Mouse (Mus musculus): Measurements from ENCODE around the gene Ndfip2.

Gene Ndfip2

DNA sequence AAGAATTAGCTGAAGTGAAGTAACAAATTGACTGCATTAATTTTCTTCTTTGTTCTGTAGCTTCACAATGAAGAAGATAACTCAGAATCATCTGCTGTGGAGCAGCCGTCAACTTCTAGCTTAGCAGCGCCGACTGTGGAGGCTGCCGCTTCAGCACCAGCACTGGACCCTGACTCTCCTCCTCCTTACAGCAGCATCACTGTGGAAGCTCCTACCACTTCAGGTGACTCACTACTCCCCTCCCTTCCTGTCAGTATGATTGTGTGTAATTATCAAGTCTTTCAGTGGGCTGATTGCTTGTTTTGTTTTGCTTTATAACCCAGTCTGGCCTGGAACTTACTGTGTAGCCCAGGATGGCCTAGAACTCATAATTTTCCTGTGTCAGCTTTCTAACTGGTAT is 29.2 kb downstream of the Ndfip2 start:
- no peak for DNase-seq (ENCODE audit: low spot score in 2 of 2)

- DNase-seq (ENCODE audit: low spot score in 2 of 2) = no peak
Measured at GRCm38 (mm10) chr14:105287972-105288371, 29.6 kb downstream of the Ndfip2 start.

GRCm38 (mm10) chr14:105288529-105288928 is 30.2 kb downstream of the Ndfip2 start:
- no peak for DNase-seq (ENCODE audit: low spot score in 2 of 2)

- peak in 1 of 2 experiments; percentile 37 for DNase-seq (ENCODE audit: low spot score in 2 of 2)
Measured at GRCm38 (mm10) chr14:105292139-105292538, 33.8 kb downstream of the Ndfip2 start.

DNA sequence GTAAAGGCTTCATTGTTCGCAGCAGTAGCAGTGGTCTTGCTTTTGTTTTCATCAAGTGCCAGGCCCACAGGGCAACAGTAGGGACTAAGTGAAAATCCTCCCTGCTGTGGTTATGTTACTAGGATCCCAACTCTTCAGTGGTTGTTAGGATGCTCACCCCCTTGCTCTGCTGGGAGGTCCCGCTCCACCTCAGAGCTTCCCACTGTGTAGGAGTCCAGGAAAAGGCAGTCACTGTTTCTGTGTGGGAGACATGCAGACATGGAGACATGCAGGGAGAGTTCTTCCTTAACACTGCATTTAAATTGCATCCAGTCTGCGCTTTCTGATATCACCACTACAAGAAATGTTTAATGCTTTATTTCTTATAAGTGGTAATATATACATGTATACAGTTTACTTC is 35.4 kb downstream of the Ndfip2 start:
- DNase-seq (ENCODE audit: low spot score in 2 of 2) = no peak

- no peak for DNase-seq (ENCODE audit: low spot score in 2 of 2)
Measured at GRCm38 (mm10) chr14:105295820-105296582, 37.6 kb downstream of the Ndfip2 start.

DNA sequence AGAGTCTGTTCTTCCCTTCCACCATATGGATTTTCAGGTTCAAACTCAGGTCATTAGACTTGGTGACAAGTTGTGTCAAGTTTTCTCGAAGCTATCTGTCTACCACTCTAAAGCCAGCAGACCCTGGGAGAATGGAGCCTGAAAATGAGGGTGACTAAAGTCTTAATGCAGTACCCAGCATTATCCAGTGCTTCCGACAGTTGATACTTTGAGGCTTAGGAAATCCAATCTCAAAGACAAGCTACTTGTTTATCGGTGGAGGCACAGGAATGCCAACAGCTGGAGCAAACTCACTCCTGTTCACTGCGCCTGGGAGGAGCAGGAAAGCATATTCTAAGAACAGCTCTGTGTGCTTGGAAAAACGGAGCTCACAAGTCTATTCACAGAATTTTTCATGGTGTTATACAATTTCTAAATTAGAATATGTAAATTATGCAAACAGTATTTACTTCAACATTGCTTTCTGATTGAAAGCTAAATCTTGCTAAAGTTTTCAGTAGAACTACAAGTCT is 41.4 kb downstream of the Ndfip2 start:
- no peak for DNase-seq (ENCODE audit: low spot score in 2 of 2)

DNA sequence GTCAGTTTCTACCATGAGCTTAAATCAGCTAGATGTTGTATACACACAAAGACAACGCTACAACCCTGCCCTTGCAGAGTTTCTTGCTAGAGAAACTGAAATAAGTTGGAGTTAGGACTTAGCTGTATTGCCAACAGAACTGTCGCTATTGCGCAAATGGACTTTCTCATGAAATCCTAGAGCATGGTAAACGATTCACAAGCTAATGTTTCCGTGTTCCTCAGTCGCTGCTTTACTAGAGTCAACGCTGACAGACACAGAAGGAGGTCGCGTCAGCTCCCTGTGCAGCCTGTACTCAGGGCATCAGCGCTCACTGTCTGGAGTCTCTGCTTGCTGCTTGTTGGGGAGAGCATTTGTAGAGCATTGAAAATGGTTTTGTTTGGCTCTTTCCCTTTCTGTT is 42.2 kb downstream of the Ndfip2 start:
- no peak for DNase-seq (ENCODE audit: low spot score in 2 of 2)

- DNase-seq (ENCODE audit: low spot score in 2 of 2) = no peak
Measured at GRCm38 (mm10) chr14:105302708-105303107, 44.3 kb downstream of the Ndfip2 start.

DNA sequence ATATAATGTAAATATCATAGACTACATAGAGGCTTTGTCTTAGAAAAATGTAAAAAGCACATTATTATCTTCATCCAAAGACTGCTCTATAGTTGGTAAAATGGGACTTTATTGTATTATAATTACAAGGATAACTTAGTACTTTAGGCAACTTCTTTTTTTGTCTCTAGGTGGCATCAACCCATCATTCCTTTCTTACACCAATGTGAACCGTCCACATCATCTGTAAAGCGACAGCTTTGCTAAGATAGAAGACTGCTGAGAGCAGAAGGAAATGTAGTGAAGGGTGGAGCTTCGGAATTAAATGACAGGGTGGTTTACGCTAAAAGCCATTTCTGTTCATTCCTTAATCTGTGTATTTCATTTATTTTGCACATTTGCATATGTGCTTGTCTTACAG is 49.3 kb downstream of the Ndfip2 start:
- DNase-seq (ENCODE audit: low spot score in 2 of 2) = no peak

- DNase-seq (ENCODE audit: low spot score in 2 of 2) = no peak
Measured at GRCm38 (mm10) chr14:105312366-105312765, 54.0 kb downstream of the Ndfip2 start.

- no peak for DNase-seq (ENCODE audit: low spot score in 2 of 2)
Measured at GRCm38 (mm10) chr14:105312944-105313343, 54.6 kb downstream of the Ndfip2 start.

DNA sequence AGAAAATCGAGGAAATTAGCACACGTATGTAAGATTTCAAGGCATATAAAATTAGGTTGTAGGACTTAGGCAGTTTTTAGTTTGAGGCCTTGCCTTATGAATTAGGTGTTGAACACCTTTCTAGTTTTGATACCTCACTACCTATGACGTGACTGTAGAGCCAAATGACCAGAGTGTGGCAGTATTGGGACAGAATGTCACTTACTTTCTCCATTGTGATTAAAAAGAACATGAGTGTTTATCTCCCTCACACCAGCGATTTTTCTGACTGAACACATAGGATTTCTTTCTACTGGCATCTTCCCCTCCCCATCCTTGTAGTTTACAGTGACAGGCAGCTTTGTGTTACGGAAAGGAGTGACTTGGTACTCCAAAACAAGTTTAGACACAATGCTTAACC is 55.5 kb downstream of the Ndfip2 start:
- peak; percentile 48 to 50 for DNase-seq (ENCODE audit: low spot score in 2 of 2)

GRCm38 (mm10) chr14:105321712-105322111 is 63.3 kb downstream of the Ndfip2 start:
- no peak for DNase-seq (ENCODE audit: low spot score in 2 of 2)

DNA sequence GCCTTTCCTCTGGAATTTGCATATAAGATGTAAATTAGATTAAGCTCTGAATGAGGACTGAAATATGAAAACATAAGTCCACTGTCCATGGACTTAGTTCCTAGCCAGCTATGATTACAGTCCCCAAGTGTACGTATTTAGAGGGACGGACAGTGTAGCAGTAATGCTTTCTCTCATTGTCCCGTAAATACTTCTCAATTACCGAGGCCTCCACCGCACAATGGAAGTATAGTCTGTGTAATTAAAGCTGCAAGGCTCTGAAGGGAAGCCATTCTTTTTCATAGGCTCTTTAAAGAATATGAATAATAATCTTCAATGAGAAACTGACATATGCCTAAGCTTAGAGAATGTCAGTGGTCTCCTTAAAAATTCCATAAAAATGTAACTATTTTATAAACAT is 64.5 kb downstream of the Ndfip2 start:
- no peak for DNase-seq (ENCODE audit: low spot score in 2 of 2)

DNA sequence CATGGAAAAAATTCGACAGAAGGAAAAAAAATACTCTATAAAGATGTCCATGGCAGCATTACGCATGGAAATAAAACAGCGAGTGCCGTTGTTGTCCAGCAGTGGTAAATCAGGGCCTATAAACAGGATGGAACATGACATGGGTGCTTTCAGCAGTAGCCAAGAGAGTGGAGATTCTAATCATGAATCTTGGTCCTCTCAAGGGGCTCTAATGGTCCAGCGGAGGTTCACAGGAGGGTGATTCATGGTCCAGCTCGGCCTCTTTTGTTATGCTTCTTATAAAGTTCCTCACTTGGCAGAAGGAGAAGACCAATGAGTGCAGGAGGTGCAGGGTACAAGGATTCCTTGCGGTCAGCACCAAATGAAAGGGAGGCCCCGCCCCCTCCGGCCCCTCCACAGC is 65.1 kb downstream of the Ndfip2 start:
- no peak for DNase-seq (ENCODE audit: low spot score in 2 of 2)

DNA sequence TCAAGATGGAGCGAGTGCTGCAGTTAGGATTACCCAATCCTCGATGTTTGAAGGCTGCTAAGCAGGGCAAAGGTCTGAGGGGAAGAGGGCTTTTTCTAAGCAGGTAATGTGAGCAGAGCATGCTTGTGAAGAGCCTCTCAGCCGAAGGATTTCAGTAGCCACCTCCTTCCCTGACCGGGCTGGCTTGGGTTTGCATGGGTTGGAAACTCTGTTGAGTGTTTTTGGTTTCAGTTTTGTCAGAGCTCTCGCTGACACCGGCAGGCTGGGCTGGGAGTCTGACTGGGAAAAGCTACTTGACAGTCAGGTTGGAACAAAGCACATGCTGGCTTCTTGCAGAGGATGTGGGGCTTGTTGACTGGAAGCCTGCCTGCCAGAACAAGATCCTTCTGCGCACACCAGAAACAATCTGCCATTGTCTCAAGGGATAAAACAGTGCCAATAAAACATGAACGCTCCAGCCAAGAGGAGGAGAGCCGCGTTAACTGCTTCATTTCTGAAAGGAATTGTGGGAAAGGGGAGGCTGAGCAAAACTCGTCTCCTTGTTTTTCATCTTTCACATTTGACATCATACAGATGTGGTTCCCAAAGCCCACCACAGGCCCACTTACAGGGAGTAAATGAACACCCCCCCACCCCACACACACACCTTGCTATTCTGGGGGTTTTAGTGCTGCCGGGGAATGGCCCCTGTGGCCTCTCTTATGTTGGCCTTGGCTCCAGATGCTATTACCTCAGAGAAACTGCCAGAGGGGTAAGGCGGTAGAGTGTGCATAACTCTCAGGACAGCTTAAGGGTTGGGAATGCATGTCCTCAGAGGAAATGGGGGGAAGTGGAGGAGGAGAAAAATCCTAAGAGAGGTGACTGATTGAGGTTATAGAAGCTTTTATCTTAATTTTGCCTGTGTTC is 70.3 kb downstream of the Ndfip2 start:
- peak; percentile 60 to 73 for DNase-seq (ENCODE audit: low spot score in 2 of 2)

- DNase-seq (ENCODE audit: low spot score in 2 of 2) = peak; percentile 78 to 80
Measured at GRCm38 (mm10) chr14:105333475-105334094, 75.2 kb downstream of the Ndfip2 start.

DNA sequence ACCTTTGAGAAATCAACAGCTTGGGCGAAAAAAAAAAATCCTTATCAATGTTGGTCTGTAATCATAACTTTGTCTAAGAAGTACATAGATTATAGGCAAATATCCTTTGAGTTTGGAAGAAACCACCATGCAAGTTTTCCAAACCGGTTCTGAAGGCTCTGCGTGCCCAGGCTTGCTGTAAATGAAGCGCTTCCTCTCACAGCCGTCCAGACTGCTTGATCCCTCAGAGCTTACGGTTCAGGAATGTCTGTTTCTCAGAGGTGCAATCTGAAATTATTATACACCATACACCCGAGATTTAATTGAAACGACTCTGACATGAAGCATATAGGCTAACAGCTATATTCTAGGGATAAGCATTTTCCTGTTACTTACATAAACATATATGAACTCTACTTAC is 83.4 kb downstream of the Ndfip2 start:
- DNase-seq (ENCODE audit: low spot score in 2 of 2) = no peak

- no peak for DNase-seq (ENCODE audit: low spot score in 2 of 2)
Measured at GRCm38 (mm10) chr14:105354121-105354520, 95.7 kb downstream of the Ndfip2 start.

All from right cerebral cortex, adult 2 months (tissue).